Mouse (Mus musculus) left cerebral cortex, adult 2 months (tissue): ENCODE measurements around the gene Sh3bgrl3. TPM values are rescaled to one million over a fixed set of nuclear protein-coding genes. Genes with fewer than 3 reads are reported as not detected.

Source experiments
- DNase-seq, 2 experiments: peaks; one replicate each; pipeline ENCODE4 v3.0.0; 2021 to 2022; ENCODE audit warnings: low spot score in 2 of 2, mixed read lengths in 1 of 2; ENCODE audit errors: extremely low spot score in 1 of 2
- H3K27ac ChIP-seq: fragments of 200-600 bp; 2 replicates; pipeline ENCODE4 v1.8.1; 2022
- H3K4me3 ChIP-seq: fragments of 200-600 bp; 2 replicates; pipeline ENCODE4 v1.8.1; 2022
- CTCF ChIP-seq: fragments of 200-600 bp; IDR thresholded peaks from 2 replicates; pipeline ENCODE4 v1.8.1; 2022; ENCODE audit warnings: antibody characterized with exemption, mild to moderate bottlenecking, moderate library complexity
- intact Hi-C: fragments of 180-260 bp; cut with DNase I; formaldehyde crosslinking; loops from one replicate; pipeline ENCODE4 v1.15.1; 2025
- total RNA-seq, 2 experiments: library from RNA; stranded (reverse); gene quantifications; 2 replicates each; pipeline ENCODE4 v1.2.3; 2021

Gene Sh3bgrl3
- total RNA-seq, 2 experiments from 2014 or later, result 185 to 191 TPM

- TF ChIP-seq CTCF, result no peak
- intact Hi-C loops, result no loop called here
- H3K27ac ChIP-seq, result peak overlapping the region; percentile 94
- no peak for DNase-seq
- no peak overlapping the region; the same call in 1 of the 2 replicates for H3K4me3 ChIP-seq
These were observed 2.1 kb downstream of the Sh3bgrl3 start for GRCm38 (mm10) chr4:134126300-134127120.

- intact Hi-C loops, result no loop called here
- H3K27ac ChIP-seq, result peak overlapping the region; percentile 94; the same call in 1 of the 2 replicates
- TF ChIP-seq CTCF, result no peak
- H3K4me3 ChIP-seq, result no peak overlapping the region
- no peak for DNase-seq
These were observed 3.1 kb downstream of the Sh3bgrl3 start for GRCm38 (mm10) chr4:134125383-134126060.

GRCm38 (mm10) chr4:134123680-134124551, 4.7 kb downstream of the Sh3bgrl3 start:
- TF ChIP-seq CTCF, result peak; percentile 81
- intact Hi-C loops, result loop anchor here (1.0 kb wide), 2 partner anchors 16 to 88 kb away; no protein-coding TSS in a partner anchor
- Histone ChIP-seq H3K4me3 (no peak overlapping the region), H3K27ac (peak overlapping the region; percentile 94)
- DNase-seq, result peak; percentile 80 to 86

- no peak overlapping the region for H3K4me3 ChIP-seq
- intact Hi-C loops, result no loop called here
- no peak for TF ChIP-seq CTCF
- H3K27ac ChIP-seq, result peak overlapping the region; percentile 86
- DNase-seq, result no peak
These were observed 5.4 kb downstream of the Sh3bgrl3 start for GRCm38 (mm10) chr4:134123147-134123546.

- no peak for TF ChIP-seq CTCF
- intact Hi-C loops, result no loop called here
- no peak overlapping the region for H3K27ac ChIP-seq
- peak in 1 of 2 experiments; percentile 41 for DNase-seq
- H3K4me3 ChIP-seq, result no peak overlapping the region
These were observed 6.3 kb downstream of the Sh3bgrl3 start for GRCm38 (mm10) chr4:134122281-134122680.

GRCm38 (mm10) chr4:134121571-134121970, 7.0 kb downstream of the Sh3bgrl3 start:
- no peak for TF ChIP-seq CTCF
- DNase-seq, result no peak
- intact Hi-C loops, result no loop called here
- Histone ChIP-seq H3K27ac (no peak overlapping the region), H3K4me3 (no peak overlapping the region)

- no peak for DNase-seq
- TF ChIP-seq CTCF, result no peak
- intact Hi-C loops, result no loop called here
- Histone ChIP-seq H3K27ac (no peak overlapping the region), H3K4me3 (no peak overlapping the region)
These were observed 7.7 kb downstream of the Sh3bgrl3 start for GRCm38 (mm10) chr4:134120916-134121315.

- no peak overlapping the region for H3K27ac ChIP-seq
- TF ChIP-seq CTCF, result no peak
- DNase-seq, result no peak
- intact Hi-C loops, result no loop called here
- H3K4me3 ChIP-seq, result no peak overlapping the region
These were observed 8.3 kb downstream of the Sh3bgrl3 start for GRCm38 (mm10) chr4:134120192-134120805.

- intact Hi-C loops, result no loop called here
- no peak for DNase-seq
- no peak overlapping the region for H3K27ac ChIP-seq
- no peak overlapping the region for H3K4me3 ChIP-seq
- peak; percentile 43 for TF ChIP-seq CTCF
These were observed 8.9 kb downstream of the Sh3bgrl3 start for GRCm38 (mm10) chr4:134119644-134120043.

GRCm38 (mm10) chr4:134119042-134119441, 9.5 kb downstream of the Sh3bgrl3 start:
- no peak for TF ChIP-seq CTCF
- Histone ChIP-seq H3K4me3 (no peak overlapping the region), H3K27ac (no peak overlapping the region)
- intact Hi-C loops, result no loop called here
- DNase-seq, result no peak

- no peak for DNase-seq
- intact Hi-C loops, result no loop called here
- no peak overlapping the region for H3K4me3 ChIP-seq
- no peak overlapping the region for H3K27ac ChIP-seq
- no peak for TF ChIP-seq CTCF
These were observed 10.3 kb downstream of the Sh3bgrl3 start for GRCm38 (mm10) chr4:134118126-134118800.
